Mouse (Mus musculus): ENCODE data around the gene Mtnr1a. TPM values are rescaled to one million over a fixed set of nuclear protein-coding genes. Genes with fewer than 3 reads are reported as not detected.
A peak's percentile ranks its signal among the peaks of the same experiment; 100 is the strongest.
"Not testable (repeated sequence)": the region's sequence is repeated elsewhere in the genome, so short reads cannot be mapped to it uniquely, and the experiment has no call there.

Gene Mtnr1a
- total RNA-seq (2022), result not detected

- DNase-seq, result peak; percentile 74
Measured at GRCm38 (mm10) chr8:45068759-45069386, at the start of gene Mtnr1a. Gene Mtnr1a, plus strand, starts transcription at chr8:45069137.

- DNase-seq, result no peak
Measured at GRCm38 (mm10) chr8:45019241-45019640, 49.7 kb upstream of the Mtnr1a start.

GRCm38 (mm10) chr8:45021171-45021570, 47.8 kb upstream of the Mtnr1a start:
- no peak for DNase-seq

DNA sequence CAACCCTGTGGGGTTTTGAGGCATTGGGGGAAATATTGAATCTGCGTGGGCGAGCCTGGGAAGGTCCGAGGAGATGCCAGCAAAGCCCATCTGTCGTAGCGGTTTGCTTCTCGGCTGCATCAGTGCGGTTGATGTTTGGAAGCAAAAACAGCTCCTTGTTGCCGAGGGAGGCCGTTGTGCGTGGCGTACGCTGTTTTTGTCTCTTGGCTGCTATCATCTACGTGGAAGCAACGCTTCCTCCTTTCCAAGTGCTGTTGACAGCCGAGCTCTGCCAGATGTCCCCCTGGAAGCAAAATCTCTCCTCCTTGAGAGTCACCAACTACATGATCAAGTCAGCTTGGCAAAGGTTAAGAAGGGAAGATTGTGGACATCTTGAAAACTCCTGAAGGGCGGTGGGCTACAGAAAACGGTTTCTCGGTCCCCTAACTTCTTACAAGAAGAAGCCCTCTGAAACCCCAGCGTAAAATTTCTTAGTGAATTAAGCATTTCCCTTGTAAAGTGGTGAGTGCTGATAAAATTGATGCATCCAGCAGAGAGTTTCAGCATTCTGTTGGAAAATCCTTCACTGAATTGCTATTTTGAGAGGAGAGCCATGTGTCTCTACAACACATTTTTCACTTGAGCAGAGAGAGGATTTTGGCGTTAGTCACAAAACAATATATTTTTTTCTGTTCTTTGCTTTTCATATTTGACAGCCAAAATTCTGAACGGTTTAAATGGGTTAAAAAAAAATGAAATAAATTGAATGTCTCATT, 46.8 kb upstream of the Mtnr1a start:
- DNase-seq, result no peak

DNA sequence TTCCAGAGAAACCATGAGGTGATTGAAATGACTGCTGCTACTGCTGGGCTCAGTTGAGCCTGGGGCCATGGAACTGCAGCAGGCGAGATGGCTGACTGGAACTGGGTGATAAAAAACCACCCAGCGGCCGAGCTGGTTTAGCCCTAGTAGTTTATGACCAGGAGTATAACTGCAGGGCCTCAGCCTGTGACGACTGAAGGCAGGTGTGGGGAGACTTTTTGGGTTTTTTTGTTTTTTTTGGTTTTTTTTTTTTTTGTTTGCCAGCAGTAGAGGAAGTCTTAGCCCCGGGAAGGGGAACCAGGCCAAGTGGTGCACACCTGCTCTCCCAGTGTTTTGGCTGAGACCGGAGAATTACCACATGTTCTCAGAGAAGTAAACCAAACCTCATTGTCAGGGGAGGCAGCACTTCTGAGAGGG, 40.8 kb upstream of the Mtnr1a start:
- DNase-seq, result no peak

DNA sequence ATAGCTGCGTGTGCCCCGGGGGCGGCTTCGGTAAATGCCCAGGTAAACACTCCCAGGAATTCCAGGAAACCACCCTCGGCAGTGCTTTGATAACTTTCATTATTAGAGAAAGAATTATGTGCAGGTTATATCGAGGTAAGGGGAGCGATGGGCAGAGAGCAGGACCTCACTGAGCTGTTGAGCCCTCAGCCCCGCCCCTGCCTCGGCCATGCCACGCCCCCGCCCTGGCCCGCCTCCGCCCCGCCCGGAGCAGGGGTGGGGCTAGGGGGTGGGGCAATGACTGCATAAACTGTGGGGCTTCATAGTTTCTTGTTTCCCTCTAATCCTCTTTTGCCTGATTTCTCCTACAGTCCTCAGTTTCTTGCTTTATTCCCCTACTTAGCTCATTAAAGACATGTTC, 30.6 kb upstream of the Mtnr1a start:
- DNase-seq, result no peak

DNA sequence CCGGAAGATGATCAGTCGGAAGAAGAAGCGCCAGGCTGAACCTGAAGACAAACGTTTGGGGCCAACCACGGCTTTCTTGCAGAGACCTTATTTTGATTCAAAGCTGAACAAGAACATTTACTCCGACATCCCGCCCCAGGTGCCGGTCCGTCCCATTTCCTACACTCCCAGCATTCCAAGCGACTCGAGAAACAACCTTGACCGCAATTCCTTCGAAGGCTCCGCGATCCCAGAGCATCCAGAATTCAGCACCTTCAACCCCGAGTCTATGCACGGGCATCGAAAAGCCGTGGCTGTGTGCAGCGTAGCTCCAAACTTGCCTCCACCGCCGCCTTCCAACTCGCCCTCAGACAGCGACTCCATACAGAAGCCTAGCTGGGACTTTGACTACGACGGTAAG, 24.8 kb upstream of the Mtnr1a start:
- no peak for DNase-seq

- DNase-seq, result no peak
Measured at GRCm38 (mm10) chr8:45050451-45050850, 18.5 kb upstream of the Mtnr1a start.

DNA sequence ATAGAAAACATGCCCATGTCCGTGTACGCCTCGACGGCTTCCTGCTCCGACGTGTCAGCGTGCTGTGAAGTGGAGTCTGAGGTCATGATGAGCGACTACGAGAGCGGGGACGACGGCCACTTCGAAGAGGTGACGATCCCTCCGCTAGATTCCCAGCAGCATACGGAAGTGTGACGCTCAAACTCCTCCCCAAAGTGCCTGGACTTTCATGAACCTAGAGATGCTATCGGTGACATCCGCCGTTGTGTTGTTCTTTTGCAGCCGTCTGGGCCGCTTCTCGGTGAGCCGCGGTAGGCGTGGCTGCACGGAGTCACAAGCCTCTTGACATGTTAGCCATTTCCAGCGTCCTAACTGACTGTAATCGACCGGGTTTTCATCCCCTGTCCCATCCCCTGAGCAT, 17.7 kb upstream of the Mtnr1a start:
- DNase-seq, result no peak

GRCm38 (mm10) chr8:45052205-45052604, 16.7 kb upstream of the Mtnr1a start:
- DNase-seq, result no peak

DNA sequence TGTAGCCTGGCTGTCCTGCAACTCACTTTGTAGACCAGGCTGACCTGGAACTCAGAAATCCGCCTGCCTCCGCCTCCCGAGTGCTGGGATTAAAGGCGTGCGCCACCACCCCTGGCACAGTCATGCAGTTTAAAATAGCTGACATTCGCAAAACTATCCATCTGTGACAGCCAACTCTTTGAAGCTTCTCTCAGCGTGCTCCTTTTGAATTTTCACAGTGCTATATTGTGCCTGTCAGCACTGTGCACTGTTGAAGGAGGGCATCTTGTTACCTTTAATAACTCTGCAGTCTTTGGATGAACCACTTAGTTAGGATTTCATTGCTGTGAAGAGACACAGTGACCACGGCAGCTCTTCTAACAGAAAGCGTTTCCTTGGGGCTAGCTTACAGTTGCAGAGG, 16.3 kb upstream of the Mtnr1a start:
- no peak for DNase-seq

DNA sequence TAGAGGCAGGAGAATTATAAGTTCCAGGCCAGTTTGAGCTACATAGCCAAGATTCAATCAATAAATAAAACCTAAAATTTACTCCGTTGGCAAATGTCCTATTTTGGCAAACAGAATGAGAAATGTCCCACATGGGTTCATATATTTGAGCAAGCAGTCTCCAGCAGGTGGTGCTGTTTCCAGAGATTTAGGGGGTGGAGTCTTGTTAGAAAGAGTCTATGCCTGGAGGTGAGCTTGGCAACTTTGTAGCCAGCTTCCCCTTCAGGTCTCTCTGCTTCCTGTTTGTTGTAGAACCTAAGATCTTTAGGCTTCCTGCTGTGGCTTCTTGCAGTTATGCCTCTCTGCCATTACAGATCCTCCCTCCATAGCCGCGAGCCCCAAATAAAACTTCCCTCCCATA, 13.4 kb upstream of the Mtnr1a start:
- DNase-seq, result no peak

DNA sequence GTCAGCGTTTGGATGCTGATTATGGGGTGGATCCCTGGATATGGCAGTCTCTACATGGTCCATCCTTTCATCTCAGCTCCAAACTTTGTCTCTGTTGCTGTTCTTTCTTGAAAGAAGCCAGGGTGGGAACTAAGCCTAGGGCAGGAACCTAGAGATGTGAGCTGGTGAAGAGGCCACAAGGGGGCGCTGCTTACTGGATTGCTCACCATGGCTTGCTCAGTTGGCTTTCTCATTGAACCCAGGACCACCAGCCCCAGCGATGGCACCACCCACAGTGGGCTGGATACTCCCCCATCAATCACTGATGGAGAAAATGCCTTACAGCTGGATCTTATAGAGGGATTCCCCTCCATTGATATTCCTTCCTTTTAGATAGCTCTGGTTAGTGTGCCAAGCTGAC, 12.1 kb upstream of the Mtnr1a start:
- no peak for DNase-seq

DNA sequence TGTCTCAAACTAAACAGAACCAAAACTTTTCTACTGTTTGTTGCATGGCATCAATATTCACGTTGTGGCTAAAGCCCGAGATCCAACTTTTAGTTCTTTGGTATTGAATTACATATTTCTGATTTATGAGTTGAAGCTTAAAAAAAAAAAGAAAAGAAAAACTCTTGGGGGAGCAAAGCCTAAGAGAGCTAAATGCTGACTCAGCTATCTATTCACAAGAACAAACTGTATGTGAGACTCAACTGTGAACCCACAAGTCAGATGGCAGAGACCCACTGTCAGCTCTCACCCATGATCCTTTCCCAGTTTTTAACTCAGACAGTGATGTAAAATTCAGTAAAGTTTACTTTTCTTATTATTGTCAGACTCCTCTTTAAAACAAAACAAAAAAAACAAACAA, 8.9 kb upstream of the Mtnr1a start:
- DNase-seq, result no peak

DNA sequence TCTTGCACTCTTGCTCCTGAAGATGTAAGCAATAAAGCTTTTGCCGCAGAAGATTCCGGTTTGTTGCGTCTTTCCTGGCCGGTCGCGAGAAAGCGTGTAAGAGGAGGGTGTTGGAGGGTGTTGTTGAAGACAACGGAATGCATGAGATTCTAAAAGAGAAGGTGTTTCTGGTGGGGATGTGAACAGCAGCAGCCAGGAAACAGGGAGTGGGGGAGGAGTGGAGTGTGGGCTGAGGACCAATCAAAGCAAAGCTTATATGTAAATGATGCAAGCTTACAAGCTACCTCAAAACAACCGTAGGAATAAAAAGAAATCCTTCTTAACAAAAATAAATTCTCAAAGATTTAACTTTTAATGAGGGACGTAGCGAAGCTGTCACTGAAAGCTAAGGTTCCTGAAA, 6.6 kb upstream of the Mtnr1a start:
- DNase-seq, result no peak

GRCm38 (mm10) chr8:45062982-45063924, 5.7 kb upstream of the Mtnr1a start:
- no peak for DNase-seq

DNA sequence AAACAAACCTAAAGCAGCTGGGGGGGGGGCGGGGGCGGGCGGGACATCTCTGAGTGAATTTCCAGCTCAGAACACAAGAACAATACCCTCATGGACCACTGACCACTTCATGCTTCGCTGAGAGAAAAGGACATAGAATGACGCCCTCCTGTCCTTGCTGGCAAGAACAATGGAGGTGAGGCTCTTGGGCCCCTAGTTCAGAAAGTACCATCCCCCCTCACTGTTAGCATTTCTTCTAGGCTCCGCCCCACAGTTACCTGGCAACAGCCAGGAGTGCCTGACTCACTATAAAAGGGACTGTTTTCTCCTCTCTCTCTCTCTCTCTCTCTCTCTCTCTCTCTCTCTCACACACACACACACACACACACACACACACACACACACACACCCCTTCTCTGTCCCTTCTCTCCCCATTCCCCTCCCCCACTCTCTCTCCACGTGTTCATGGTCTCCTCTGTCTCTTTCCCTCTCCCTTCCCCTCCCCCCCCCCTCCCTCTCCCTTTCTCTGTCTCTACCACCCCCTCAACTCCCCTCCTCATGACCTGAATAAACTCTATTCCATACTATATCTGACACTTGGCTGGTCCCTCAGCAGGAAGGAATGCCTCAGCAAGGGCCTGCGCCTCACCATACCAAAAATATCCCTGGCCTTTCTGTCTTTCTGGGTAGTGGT, 4.6 kb upstream of the Mtnr1a start:
- no peak for DNase-seq

DNA sequence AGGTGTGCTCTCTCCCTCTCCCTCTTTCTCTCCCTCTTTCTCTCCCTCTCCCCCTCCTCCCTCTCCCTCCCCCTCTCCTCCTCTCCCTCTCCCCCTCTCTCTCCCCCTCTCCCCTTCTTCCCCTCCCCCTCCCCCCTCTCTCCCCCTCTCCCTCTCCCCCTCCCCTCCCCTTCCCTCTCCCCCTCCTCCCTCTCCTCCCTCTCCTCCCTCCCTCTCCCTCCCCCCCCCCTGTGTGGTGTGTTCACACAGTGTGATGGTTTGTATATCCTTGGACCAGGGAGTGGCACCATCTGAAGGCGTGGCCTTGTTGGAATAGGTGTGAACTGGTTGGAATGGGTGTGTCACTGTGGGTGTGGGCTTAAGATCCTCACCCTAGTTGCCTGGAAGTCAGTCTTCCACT, 3.5 kb upstream of the Mtnr1a start:
- not testable (repeated sequence) for DNase-seq

- no peak for DNase-seq
Measured at GRCm38 (mm10) chr8:45070949-45071348, 2.0 kb downstream of the Mtnr1a start.

DNA sequence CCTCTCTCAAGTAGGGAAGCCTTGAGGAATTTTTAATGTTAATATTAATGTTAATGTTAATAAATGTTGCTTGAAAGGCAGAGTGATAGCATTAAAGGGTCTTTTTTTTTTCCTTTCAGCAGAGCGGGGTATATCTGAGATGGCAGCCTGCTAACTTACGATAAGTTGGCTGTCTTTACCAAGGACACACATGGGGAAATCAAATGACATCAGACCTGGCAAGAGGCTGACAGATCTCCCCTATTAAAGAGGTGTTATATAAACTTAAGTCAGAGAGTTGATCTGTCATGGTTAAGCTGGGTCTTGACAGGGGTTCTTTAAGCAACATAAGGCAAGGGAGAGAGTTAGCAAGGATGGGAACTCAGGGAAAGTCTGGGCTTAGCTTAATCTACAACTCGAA, 11.9 kb downstream of the Mtnr1a start:
- DNase-seq, result no peak

- DNase-seq, result no peak
Measured at GRCm38 (mm10) chr8:45093599-45093998, 24.7 kb downstream of the Mtnr1a start.

GRCm38 (mm10) chr8:45109371-45110063, 40.6 kb downstream of the Mtnr1a start:
- DNase-seq, result no peak
